Mouse (Mus musculus): ENCODE measurements around the gene Olfr944.

Olfr944 gene

GRCm38 (mm10) chr9:39201620-39202019 lies at the start of gene Olfr944:
Olfr944 (plus strand) TSS chr9:39201920.
- DNase-seq (ENCODE audit: low spot score) = no peak

- DNase-seq (ENCODE audit: low spot score) = no peak
Measured at GRCm38 (mm10) chr9:39152401-39152800, 49.3 kb upstream of the Olfr944 start.

- DNase-seq (ENCODE audit: low spot score) = no peak
Measured at GRCm38 (mm10) chr9:39166004-39166403, 35.7 kb upstream of the Olfr944 start, which contains the start of gene Olfr943. Olfr943 (plus strand) TSS chr9:39166304.

- DNase-seq (ENCODE audit: low spot score) = no peak
Measured at GRCm38 (mm10) chr9:39249894-39250293, 48.2 kb downstream of the Olfr944 start, which contains the start of gene Olfr1537. Olfr1537 (minus strand) TSS chr9:39249994.

Data from ovary, adult 18-20 months (tissue).